Mouse (Mus musculus): ENCODE results near the gene Cirbp.

Gene Cirbp

GRCm38 (mm10) chr10:80151211-80152034, 14.4 kb upstream of the Cirbp start:
- peak; percentile 62 for DNase-seq

- DNase-seq: no peak
These were observed 13.5 kb upstream of the Cirbp start for GRCm38 (mm10) chr10:80152071-80152872.

DNA sequence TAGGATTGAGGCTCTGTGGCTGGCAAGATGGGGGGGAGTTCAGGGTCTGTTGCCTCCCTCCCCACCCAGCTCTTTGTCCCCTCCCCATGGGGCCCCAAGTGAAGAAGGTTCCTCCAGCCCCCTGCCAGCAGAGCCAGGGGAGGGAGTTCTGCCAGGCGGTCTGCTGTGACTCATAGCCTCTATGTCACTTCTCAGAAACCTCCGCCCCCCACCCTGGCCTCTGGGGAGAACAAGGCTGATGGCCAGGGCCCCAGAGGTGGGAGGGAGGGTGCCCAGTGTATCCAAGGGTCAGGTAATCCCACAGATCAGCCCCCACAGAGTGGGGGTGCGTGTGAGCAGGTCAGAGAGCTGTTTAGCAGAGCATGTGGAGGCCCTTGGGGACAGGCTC, 12.9 kb upstream of the Cirbp start:
- DNase-seq: no peak

DNA sequence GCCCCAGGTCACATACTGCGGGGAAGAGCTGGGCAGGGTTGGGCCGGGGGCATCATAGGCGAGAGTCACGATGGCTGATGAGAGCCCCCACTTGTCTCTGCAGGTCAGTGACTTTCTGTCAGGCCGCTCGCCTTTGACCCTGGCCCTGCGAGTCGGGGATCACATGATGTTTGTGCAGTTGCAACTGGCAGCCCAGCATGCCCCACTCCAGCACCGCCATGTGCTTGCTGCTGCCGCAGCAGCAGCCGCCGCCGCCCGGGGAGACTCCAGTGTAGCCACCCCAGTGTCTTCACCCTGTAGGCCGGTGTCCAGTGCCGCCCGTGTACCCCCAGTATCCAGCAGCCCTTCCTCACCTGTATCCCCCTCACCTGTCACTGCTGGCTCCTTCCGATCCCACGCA, 12.1 kb upstream of the Cirbp start:
- peak; percentile 61 for DNase-seq

- DNase-seq: no peak
These were observed 11.4 kb upstream of the Cirbp start for GRCm38 (mm10) chr10:80154384-80154783.

DNA sequence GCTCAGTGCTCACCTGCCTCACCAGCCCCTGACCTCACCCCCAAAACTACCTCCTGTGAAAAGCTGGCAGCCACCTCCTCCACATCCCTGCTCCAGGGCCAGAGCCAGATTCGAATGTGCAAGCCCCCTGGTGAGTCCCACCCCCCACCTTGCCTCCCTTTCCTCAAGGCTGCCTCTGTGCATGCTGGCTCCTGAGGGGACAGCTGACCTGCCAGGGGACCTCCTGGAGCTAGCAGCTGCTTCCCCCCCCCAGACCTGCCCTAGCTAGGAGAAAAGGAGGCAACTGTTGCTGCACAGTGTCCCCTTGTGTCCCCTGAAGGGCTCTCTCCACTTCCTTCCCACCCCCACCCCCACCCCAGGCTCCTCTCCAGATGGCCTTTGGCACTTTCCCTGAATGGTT, 10.5 kb upstream of the Cirbp start:
- no peak for DNase-seq

GRCm38 (mm10) chr10:80156002-80156751, 9.6 kb upstream of the Cirbp start:
- DNase-seq: no peak

- no peak for DNase-seq
These were observed 9.1 kb upstream of the Cirbp start for GRCm38 (mm10) chr10:80156752-80157053.

DNA sequence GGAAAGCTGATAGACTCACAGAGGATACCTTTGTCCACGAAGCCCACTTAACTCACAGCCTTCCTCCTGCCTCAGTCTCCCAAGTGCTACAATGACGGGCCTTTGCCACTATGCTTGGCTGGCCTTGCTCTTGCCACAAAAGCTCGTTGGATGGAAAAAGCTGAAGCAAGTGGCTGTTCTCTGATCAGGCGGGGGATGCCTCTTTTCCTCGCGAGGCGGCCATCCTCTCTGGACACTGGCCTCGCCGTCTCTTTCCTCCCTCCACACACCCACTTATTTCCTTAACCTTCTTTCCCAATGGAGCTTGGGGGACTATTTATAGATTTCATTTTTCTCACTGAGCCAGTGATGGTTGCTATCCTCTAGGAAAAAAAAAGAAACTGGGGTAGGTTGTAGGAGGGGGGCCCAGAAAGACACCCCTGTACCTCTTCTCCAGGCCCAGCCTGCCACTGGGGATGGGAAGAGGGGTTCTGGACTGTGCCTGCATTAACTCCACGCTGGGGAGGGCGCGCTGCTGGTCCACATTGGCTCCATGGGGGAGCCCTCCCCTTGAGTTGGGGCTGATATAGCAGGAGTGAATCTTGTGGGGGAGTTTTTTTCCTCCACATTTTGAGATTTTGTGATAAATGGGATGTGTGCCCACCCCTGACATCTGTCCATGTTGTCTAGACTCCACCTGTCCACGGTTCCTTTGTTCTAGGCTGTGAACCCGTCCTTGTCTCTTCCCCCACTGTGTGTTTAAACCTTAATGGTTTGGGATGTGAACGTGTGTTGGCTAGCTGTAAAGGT, 8.4 kb upstream of the Cirbp start:
- no peak for DNase-seq

GRCm38 (mm10) chr10:80158307-80158986, 7.3 kb upstream of the Cirbp start:
- peak; percentile 69 for DNase-seq

DNA sequence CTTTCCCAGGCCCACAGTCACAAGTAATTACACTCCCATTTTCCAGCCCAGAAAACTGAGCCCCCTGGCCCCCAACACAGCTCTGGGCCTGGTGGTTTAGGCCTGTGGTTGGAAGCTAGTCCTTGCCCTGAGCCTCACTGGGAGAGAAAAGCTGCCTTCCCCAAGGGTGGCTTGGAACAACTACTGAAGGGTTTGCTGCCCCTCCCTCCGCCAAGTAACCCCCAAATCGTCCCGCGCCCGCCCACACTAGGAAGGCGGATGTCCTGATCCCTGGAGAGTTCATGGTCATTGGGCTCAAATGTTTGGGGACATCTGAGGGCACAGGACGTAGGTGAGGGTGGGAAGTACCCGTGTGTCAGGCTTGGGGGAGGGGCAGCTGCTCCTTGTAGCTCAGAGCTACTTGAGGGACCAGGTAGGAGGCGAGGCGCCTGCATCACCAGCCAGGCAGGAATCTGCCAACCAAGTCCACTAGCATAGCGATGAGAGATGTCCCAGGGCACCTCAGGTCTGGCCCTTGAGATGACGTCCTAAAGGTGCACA, 6.7 kb upstream of the Cirbp start:
- no peak for DNase-seq

DNA sequence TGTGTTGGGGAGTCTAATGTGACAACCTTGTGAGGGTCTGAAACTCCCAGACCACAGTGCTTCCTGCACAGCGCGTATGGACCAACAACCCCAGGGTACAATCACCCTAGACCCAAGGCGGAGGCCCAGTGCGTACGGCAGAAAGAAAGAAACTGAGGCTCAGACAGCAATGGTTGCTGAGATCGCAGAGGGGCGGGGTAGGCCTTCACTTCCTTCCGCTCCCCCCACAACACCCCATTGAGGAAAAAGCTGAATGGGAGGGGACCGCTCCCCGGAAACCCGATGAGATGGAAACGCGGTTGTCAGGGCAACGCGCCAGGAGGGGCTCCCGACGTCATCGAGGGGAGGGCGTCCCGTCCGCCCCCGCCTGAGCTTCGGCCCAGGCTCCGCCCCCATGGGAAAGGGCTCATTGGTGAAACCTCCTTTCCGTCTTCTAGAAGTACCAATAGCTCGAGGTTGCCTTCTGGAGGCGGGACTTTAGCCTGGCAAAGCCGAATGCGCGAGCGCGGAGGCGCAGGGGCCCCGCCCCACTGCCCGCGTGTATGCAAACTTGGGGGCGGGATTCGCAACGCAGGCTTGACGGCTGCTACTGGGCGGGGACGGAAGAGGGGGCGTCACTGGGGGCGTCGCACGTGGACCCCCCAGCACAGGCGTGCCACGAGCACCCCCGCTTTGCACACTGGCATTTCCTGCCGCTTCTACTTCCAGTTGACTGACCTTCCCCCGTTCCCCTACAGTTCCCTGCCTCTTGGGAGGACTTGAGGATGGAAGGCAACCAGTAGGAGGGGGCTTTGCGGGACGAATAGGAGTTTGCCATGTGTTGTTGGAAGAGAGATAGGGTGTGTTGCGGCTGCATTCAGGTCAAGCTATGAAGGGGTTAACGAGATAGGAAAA, 6.0 kb upstream of the Cirbp start:
- peak; percentile 99 for DNase-seq

DNA sequence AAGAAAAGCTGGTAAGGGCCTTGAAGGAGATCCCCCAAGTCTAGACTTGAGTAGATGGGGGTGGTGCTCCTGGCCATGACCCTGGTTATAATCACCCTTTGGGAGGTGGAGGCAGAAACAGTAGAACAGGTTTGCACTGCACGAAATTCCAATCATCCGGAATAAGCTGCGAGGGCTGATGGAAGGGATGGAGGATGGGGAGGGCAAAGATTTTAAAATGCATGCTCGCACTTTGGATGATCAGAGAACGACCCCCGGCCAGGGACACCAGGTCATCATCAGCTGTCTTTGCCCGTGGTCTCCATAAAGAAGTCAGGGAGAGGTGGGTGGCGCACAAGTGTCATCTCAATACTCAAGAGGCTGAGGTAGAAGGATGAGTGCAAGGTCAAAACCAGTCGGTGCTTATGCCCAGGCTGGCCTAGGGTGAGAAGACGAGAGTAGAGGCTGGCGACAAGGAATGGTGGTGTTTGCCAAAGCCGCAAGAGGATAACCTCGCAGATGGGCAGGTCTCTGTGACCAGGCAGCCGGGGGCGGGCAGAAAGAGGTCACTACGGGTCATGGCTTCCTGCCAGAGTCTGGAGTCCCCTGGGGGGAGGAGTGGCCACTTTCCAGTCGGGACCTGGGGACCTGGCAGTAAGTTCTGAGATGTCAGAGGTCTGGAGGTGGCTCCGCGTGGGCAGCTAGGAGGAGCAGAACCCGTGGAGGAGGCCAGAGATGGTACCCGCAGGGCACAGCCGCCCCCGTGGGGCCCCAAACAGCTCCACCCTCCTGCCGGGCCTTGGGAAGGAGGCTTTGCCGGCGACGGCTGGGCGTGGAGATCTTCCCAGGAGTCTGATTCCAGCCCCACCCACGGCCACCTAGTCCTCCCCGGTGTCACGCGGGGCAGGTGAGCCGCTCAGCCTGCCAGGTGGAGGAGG, 5.1 kb upstream of the Cirbp start:
- peak; percentile 90 for DNase-seq

DNA sequence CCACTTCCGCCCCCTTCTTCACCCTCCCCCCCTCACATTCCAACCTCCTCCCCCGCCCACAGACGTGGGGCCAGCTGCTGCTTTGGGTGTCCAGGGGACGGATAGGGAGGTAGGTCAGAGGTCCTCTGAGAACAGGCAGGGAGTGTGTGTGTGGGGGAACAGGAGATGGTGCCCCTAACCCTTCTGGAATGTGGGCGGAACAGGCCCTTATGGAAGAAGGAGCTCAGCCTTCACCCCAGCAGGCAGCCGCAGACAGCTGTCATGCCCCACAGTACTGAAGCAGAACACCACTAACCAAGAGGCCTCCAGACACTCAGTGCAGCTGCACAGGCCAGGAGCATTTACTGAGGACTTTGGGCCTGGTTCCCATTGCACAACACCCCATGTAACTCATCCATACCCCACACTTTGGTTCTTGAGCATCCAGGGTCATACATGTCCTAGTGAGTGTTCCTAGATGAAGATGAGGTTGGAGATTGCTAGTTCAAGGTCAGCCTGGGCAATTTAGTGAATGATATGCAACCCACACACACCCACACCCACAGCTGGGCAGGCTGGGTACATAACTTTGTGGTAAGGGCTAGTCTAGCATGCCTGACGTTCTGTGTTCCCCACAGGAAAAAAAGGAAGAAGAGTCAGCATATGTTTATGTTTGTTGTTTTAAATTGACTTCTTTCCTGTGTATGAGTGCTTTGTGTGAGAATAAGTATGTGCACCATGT, 4.1 kb upstream of the Cirbp start:
- peak; percentile 49 for DNase-seq

DNA sequence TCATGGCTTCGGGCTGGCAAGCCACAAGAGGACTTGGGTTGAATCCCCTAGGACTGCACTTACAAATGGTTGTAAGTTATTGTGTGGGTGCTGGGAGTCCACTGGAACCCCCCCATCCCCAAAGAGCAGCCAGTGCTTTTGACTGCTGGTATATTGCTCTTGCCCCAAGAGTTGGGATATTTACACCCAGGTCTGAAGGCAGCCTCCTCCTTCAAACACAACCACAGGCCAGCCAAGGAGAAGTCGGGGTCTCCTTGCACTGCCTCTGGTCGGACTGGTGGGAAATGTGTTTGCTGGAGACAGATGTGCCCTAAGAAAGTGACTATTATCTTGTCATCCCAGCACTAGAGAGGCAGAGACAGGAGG, 3.6 kb upstream of the Cirbp start:
- no peak for DNase-seq

- no peak for DNase-seq
These were observed 3.0 kb upstream of the Cirbp start for GRCm38 (mm10) chr10:80162716-80163299.

GRCm38 (mm10) chr10:80163721-80164120, 2.1 kb upstream of the Cirbp start:
- no peak for DNase-seq

DNA sequence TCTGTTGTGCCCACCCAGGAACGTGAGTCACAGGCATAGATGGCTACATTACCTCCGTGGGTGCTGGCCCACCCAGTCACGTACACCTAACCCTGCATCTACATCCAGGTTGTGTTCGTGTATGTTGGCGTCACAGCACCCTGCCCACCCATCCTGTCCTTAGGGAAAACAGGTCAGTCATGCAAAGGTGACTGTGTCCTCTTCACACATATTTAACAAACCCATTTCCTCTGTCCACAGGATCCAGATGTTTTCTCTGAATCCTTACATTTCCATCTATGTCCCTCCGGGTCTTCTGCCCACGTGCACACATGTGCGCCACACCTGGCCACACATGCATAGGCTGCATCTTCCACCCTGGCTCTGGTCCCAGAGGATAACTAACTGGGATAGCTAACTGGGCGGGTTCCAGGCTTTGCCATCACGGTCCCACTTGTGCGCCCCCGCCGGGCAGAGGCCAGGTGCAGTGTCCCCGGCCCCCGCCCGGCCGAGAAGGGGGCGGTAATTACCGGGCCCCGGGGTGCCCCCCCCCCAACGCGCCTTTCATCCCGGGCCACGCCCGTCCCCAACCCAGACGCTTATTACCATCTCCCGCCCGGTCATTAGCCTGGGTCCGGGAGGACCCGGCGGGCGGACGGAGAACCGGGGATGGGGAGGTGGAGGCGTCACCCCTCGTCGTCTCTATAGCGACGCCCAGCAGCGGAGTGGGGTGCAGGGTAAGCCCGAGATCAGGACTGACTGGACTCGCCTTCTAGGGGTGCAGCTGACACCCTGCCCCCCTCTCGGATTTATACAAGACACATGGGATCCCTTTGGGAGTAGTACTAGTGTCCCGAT, 1.4 kb upstream of the Cirbp start:
- DNase-seq: peak; percentile 45

Data from liver (tissue).